Mouse (Mus musculus) midbrain, postnatal 0 days (tissue): Measurements from ENCODE around the gene Kif3c. TPM values are rescaled to one million over a fixed set of nuclear protein-coding genes. Genes with fewer than 3 reads are reported as not detected.
"Not testable (repeated sequence)": the region's sequence is repeated elsewhere in the genome, so short reads cannot be mapped to it uniquely, and the experiment has no call there.

Experiments
- ATAC-seq: fragments of 200-750 bp; cut with Nextera tagmentation; 2 replicates; pipeline ENCODE4 v1.8.0; 2017; ENCODE audit warnings: moderate number of reproducible peaks, mild to moderate bottlenecking, moderate TSS enrichment, moderate library complexity; ENCODE audit not compliant: low FRiP score
- DNase-seq: peaks from one replicate; pipeline ENCODE4 v3.0.0-alpha.2; 2015; ENCODE audit warnings: low spot score
- H3K27ac ChIP-seq: fragments of 300-500 bp; sonication (generic); 2 replicates; pipeline ENCODE4 v1.5.1; 2014; ENCODE audit warnings: low read depth, mild to moderate bottlenecking, low read length, mixed read lengths
- H3K27me3 ChIP-seq: fragments of 300-500 bp; sonication (generic); 2 replicates; pipeline ENCODE4 v1.6.1; 2014; ENCODE audit warnings: low read length, control low read depth, mixed read lengths; ENCODE audit not compliant: insufficient read depth
- H3K36me3 ChIP-seq: fragments of 300-500 bp; sonication (generic); 2 replicates; pipeline ENCODE4 v1.6.1; 2014; ENCODE audit warnings: low read length, control low read depth, mixed read lengths; ENCODE audit not compliant: insufficient read depth
- H3K4me1 ChIP-seq: fragments of 300-500 bp; sonication (generic); 2 replicates; pipeline ENCODE4 v1.6.1; 2014; ENCODE audit warnings: mild to moderate bottlenecking, control low read depth, antibody characterized with exemption, low read length, mixed read lengths; ENCODE audit not compliant: insufficient read depth
- H3K4me2 ChIP-seq: fragments of 300-500 bp; sonication (generic); 2 replicates; pipeline ENCODE4 v1.6.1; 2014; ENCODE audit warnings: low read depth, mild to moderate bottlenecking, low read length, mixed read lengths; ENCODE audit not compliant: poor library complexity, severe bottlenecking
- H3K4me3 ChIP-seq: fragments of 300-500 bp; sonication (generic); 2 replicates; pipeline ENCODE4 v1.5.1; 2014; ENCODE audit warnings: low read depth, mild to moderate bottlenecking, low read length, moderate library complexity
- H3K9ac ChIP-seq: fragments of 300-500 bp; sonication (generic); replicated peaks from 2 replicates; pipeline ENCODE4 v1.6.1; 2014; ENCODE audit warnings: mild to moderate bottlenecking, low read length, moderate library complexity, mixed read lengths; ENCODE audit not compliant: poor library complexity, severe bottlenecking
- H3K9me3 ChIP-seq: fragments of 300-500 bp; sonication (generic); 2 replicates; pipeline ENCODE4 v1.6.1; 2016; ENCODE audit warnings: low read length, control low read depth
- CTCF ChIP-seq: IDR thresholded peaks from 2 replicates; pipeline ENCODE4 v1.5.1; 2016; ENCODE audit warnings: antibody characterized with exemption, mild to moderate bottlenecking
- WGBS: fragments of 180-500 bp; shearing (Covaris S2); extraction: QIAGEN DNeasy Blood & Tissue Kit; methylation state at CpG from one replicate; pipeline ENCODE4 v1.1.7; 2014; 5-methylcytosine and 5-hydroxymethylcytosine counted together
- polyA plus RNA-seq: library from polyadenylated mRNA; unstranded; fragments of >200 nt; fragmentation: Nextera tagmentation; extraction: Ambion mirVana; gene quantifications from 2 replicates; pipeline ENCODE4 v1.2.1, GENCODE M21; 2015
- total RNA-seq: library from RNA; depleted of rRNA; stranded (reverse); fragments of >200 nt; gene quantifications from 2 replicates; pipeline ENCODE4 v1.2.3, GENCODE M21; 2014

Kif3c gene
- total and polyA plus RNA-seq, 2 experiments from 2014 or later: 70.7 to 176 TPM

GRCm38 (mm10) chr12:3391276-3391675 is 26.3 kb downstream of the Kif3c start:
- Histone ChIP-seq H3K9ac (no peak overlapping the region), H3K27ac (no peak overlapping the region), H3K27me3 (no peaks in the 10 kb centered on the region), H3K36me3 (peaks cover 45% of the 10 kb centered on the region), H3K4me1 (no peaks in the 10 kb centered on the region), H3K9me3 (no peaks in the 10 kb centered on the region), H3K4me3 (no peak overlapping the region), H3K4me2 (no peak overlapping the region)
- no peak for TF ChIP-seq CTCF
- WGBS: 86% methylated on average over 1 of the region's 1 CpGs
- no peak for ATAC-seq
- no peak for DNase-seq

GRCm38 (mm10) chr12:3393140-3393539 is 28.2 kb downstream of the Kif3c start:
- no peak for TF ChIP-seq CTCF
- Histone ChIP-seq H3K4me2 (no peak overlapping the region), H3K9ac (no peak overlapping the region), H3K4me3 (no peak overlapping the region), H3K36me3 (peaks cover 39% of the 10 kb centered on the region), H3K4me1 (no peaks in the 10 kb centered on the region), H3K27ac (no peak overlapping the region), H3K9me3 (no peaks in the 10 kb centered on the region), H3K27me3 (no peaks in the 10 kb centered on the region)
- no peak for ATAC-seq
- 75% methylated on average over 4 of the region's 4 CpGs for WGBS
- no peak for DNase-seq

- Histone ChIP-seq H3K36me3 (peaks cover 31% of the 10 kb centered on the region), H3K27me3 (no peaks in the 10 kb centered on the region), H3K27ac (no peak overlapping the region), H3K9ac (no peak overlapping the region), H3K4me1 (no peaks in the 10 kb centered on the region), H3K9me3 (no peaks in the 10 kb centered on the region), H3K4me2 (no peak overlapping the region), H3K4me3 (no peak overlapping the region)
- 92% methylated on average over 8 of the region's 8 CpGs for WGBS
- no peak for ATAC-seq
- DNase-seq: no peak
- TF ChIP-seq CTCF: no peak
Measured at GRCm38 (mm10) chr12:3396931-3397330, 32.0 kb downstream of the Kif3c start.

GRCm38 (mm10) chr12:3405662-3406061 is 40.7 kb downstream of the Kif3c start:
- H3K4me3 ChIP-seq, H3K4me2 ChIP-seq, H3K9ac ChIP-seq, DNase-seq, H3K4me1 ChIP-seq, H3K27ac ChIP-seq, H3K27me3 ChIP-seq, H3K9me3 ChIP-seq: not testable (repeated sequence)
- ATAC-seq: peak; percentile 18; the same call in 1 of the 2 replicates
- H3K36me3 ChIP-seq: peaks cover 29% of the 10 kb centered on the region
- WGBS: 84% methylated on average over 3 of the region's 3 CpGs

- H3K9me3 ChIP-seq: no peaks in the 10 kb centered on the region
- no peak overlapping the region for H3K27ac ChIP-seq
- no peaks in the 10 kb centered on the region for H3K27me3 ChIP-seq
- H3K4me2 ChIP-seq: no peak overlapping the region
- H3K4me3 ChIP-seq: no peak overlapping the region
- TF ChIP-seq CTCF: no peak
- H3K36me3 ChIP-seq: peaks cover 22% of the 10 kb centered on the region
- no peak overlapping the region for H3K9ac ChIP-seq
- ATAC-seq: peak; percentile 55; the same call in 1 of the 2 replicates
- no peaks in the 10 kb centered on the region for H3K4me1 ChIP-seq
- peak; percentile 44 for DNase-seq
- 70% methylated on average over 6 of the region's 6 CpGs for WGBS
Measured at GRCm38 (mm10) chr12:3406585-3406984, 41.7 kb downstream of the Kif3c start.

- H3K4me1 ChIP-seq: no peaks in the 10 kb centered on the region
- no peaks in the 10 kb centered on the region for H3K27me3 ChIP-seq
- TF ChIP-seq CTCF: no peak
- WGBS: 88% methylated on average over 4 of the region's 4 CpGs
- no peak overlapping the region for H3K4me2 ChIP-seq
- no peak overlapping the region for H3K9ac ChIP-seq
- DNase-seq (no peak), ATAC-seq (no peak)
- H3K4me3 ChIP-seq: no peak overlapping the region
- no peaks in the 10 kb centered on the region for H3K36me3 ChIP-seq
- no peaks in the 10 kb centered on the region for H3K9me3 ChIP-seq
- H3K27ac ChIP-seq: no peak overlapping the region
Measured at GRCm38 (mm10) chr12:3414956-3415355, 50.0 kb downstream of the Kif3c start.
